Mouse (Mus musculus) myocyte (in vitro differentiated cells): Measurements from ENCODE around the gene Pml.

ENCODE experiments used
- E2F4 ChIP-seq: IDR thresholded peaks from one replicate; pipeline ENCODE4 v1.6.1; 2011; ENCODE audit warnings: mild to moderate bottlenecking, control low read depth, moderate library complexity; ENCODE audit not compliant: insufficient read depth
- MAX ChIP-seq: IDR thresholded peaks from one replicate; pipeline ENCODE4 v1.6.1; 2011; ENCODE audit warnings: low read depth, mild to moderate bottlenecking, control low read depth
- POLR2A ChIP-seq: IDR thresholded peaks from one replicate; pipeline ENCODE4 v1.6.1; 2011; ENCODE audit warnings: low read depth, mild to moderate bottlenecking, control low read depth, moderate library complexity; ENCODE audit not compliant: insufficient read length
- POLR2AphosphoS2 ChIP-seq: IDR thresholded peaks from one replicate; pipeline ENCODE4 v1.6.1; 2011; ENCODE audit warnings: low read depth, control low read depth; ENCODE audit not compliant: insufficient read length

DNA sequence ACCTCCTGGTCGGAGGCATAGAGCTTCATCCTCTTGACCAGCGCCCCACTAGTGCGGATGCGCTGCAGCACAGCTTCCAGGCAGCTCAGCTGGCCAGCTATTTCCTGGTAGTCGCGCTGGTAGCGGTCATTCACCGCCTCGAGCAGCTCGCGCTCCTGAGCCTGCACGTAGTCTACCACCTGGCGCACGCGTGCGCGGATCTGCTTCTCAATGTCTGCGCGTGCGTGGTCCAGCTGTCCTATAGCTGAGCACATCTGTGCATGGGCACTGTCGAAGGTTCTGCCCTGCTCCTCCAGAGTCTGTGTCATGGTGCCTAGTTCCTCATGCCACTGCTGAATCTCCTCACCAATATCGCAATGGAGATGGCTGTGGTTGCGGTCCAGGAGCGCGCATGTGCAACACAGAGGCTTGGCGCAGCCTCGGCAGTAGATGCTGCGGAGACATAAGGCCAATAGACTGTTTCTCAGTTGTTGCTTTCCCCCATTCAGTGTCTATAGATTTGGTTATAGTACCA lies 15.0 kb downstream of the Pml start:
- TF ChIP-seq POLR2AphosphoS2 (no peak), POLR2A (no peak), MAX (no peak), E2F4 (no peak)
